Mouse (Mus musculus) erythroblast, embryonic 14.5 days (primary cell): ENCODE measurements around the gene Dync1li2.

Source experiments
- GATA1 ChIP-seq: IDR thresholded peaks from 2 replicates; pipeline ENCODE4 v1.6.1; 2012; ENCODE audit warnings: low read length, inconsistent platforms, mixed read lengths
- TAL1 ChIP-seq: IDR thresholded peaks from 3 replicates; pipeline ENCODE4 v1.6.1; 2012; ENCODE audit warnings: low read length, inconsistent platforms, mixed read lengths

DNA sequence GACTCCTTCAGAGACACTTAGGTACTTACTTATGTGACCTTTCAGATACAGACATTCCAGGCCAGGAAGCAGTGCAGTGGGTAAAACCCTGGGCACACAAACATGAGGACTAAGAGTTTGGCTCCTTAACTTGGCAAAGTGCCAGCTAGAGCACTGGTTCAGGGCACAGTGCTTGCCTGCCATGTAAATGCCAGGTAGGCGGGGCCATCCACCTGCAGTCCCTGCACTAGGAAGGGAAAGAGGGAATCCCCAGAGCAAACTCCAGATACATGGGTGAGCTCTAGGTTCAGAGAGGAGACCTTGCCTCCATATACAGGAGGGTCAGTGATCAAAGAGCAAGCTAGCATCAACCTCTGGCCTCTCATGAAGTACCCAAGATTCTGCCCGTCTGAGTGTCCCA lies 54.9 kb downstream of the Dync1li2 start:
- TF ChIP-seq TAL1: no peak
- TF ChIP-seq GATA1: no peak
